Mouse (Mus musculus): ENCODE measurements around the gene Cebpz.

Gene Cebpz

DNA sequence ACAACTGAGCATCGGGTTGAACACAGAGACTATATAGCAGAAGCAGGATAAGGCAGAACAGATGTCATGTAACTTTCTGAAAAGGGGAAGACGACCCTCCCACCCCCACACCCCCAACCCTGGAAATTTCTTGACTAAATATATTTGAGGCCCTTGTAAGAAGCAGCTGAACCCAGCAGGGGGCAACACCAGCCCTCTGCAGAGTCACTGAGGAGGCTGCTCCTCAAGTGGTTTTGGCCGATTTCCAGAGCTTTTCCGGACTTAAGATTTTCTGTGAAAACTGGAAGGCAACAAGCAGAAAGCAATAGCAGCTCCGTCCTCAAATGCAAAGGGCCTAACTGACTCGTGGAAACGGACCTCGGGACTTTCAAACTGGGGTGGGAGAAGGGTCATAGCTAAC is 41.5 kb downstream of the Cebpz start:
- peak; percentile 88 for DNase-seq

DNA sequence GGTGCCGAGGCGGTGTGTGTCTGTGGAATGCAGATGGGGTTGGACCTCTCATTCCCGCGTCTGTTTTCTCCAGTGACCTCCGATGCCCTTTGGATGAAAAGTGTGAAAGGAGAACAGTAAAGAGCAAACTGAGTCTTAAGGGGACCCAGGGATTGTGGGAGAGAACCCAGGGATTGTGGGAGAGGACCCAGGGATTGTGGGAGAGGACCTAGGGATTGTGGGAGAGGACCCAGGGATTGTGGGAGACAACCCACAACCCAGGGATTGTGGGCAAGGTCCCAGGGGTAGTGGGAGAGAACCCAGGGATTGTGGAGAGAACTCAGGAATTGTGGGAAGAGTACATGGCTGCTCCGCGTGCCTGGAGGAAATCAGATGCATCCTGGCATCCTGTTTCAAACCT is 41.9 kb downstream of the Cebpz start:
- peak; percentile 76 for DNase-seq

DNA sequence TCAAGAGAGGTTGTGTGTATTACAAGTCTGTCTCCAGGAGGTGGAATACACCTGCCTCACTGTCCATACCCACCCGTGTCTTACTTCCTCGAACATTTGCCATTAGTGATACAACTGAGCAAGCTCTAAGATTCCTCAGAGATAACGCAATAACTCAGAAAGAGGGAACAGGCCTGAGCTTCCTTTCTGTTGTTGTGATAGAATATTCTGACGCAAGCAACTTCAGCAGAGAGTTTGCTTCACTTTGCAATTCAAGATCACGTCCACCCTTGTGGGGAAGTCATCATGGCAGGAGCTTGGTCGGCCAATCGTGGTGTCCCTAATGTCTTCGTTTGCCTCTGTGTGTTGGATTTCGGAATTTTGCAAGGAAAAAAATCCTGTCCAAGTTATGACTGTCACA is 45.8 kb downstream of the Cebpz start:
- DNase-seq = peak; percentile 83

DNA sequence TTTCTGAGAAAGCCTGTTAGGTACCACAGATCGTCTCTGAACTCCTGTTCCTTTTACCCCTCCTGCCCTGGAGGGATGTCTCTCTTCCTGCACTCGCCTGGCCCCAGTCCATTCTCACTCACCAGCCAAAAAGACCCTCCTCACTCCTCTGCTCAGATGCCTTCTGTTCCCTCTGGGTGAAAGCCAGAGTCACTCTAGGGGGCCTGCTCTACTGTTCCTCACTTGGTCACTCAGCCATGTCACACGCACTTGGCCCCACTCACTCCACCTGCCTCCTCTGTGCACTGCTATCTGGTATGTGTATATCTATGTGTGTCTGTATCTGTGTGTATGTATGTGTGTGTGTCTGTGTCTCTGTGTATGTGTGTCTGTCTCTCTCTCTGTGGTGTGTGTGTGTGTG is 47.7 kb downstream of the Cebpz start:
- peak; percentile 76 for DNase-seq

DNA sequence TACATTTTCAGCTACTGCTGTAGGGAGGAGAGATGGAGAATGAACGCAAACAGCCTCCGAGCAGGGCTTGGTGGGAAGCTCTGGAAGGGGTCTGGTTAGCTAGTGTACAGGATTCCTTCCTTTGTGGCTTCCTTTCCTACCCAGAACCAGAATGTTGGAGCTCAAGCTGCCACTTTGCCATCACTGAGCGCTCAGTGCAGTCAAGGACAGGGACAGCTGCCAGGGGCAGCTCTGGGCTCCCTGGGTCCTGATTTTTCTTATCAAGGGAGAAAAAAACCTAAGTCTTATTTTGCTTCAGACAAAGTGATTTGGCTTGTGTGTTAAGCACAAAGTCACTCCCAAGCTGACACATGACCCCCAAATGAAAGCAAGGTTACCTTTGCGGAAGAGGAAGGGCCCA is 48.3 kb downstream of the Cebpz start:
- peak; percentile 55 for DNase-seq

DNA sequence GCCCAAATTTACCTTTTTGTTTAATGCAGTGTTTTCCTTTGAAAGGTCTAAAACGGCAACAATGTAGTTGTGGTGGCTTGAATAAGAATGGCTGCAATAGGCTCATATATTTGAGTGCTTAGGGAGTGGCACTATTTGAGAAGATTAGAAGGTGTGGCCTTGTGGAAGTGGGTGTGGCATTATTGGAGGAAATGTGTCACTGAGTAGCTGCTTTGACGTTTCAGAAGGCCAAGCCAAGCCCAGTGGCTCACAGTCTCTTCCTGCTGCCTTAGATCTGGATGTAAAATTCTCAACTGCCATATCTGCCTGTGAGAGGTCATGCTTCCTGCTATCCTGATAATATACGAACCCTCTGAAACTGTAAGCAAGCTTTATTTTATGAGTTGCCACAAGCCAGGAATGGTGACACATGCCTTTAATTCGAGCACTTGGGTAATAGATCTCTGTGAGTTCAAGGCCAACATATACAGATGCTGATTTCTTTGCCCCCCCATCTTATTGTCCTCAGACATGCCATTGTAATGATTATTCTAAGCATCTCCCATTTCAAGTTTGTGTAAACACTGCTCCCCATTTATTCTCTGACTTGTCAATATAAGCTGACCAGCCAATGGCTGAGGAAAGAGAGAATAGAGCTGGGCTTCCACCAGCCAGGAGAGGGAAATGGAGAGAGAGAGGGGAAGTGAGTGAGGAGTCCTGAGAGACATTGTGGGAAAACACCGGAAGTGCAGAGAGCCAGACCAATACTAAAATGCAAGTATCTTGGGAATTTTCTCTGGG is 51.4 kb downstream of the Cebpz start:
- DNase-seq = peak; percentile 49

DNA sequence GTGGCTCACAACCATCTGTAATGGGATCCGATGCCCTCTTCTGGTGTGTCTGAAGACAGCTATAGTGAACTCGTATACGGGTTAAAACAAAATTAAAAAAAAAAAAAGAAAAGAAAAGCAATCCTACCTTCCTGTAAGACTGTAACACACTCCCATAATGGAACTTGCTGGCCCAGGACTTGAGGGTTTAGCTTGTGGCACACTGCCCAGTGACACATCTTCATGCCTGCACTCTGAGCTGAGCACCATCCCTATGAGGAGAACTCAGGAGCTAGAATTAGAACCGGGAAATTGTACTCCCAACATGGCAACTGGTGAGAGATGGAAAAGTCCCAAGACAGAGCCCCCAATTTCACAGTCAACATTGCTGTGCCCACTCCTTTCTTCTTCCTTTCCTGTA is 53.6 kb downstream of the Cebpz start:
- peak; percentile 85 for DNase-seq

DNA sequence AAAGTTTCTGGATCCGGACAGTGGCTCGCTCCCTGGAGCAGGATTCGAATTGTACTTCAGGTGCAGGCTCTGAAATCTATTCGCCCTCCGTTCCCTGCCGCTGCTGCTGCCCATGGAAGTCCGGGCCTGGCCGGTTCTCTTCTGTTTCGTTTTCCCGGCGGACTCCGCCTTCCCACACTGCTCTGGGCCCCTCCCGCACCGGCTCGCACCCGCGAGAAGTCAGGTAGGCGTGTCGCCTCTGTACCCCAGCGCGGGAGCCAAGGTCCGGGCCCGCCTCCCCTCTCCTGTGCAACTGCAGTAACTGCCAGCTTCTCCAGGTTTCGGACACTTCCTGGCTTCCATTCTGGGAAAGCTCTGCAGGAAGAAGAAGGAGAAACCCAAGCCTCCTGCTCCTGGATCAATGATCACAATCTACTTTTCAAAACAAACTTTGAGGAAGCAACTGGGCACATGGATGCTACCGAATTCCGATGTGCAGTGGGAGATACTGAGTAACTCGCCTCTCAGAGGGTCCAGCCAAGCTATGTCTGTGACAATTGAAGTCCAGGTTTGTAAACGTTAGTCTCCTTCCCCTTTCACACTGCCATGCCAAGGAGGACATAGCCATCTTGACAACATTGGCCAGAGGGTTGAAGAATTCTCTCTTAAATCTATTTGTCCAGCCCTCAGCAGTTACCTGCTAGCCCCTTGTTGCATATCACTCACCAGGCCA is 54.3 kb downstream of the Cebpz start, which contains the start of gene Eif2ak2:
Gene Eif2ak2, minus strand, starts transcription at position 173 of the 712 bp plus-strand sequence.
- DNase-seq = peak; percentile 99

DNA sequence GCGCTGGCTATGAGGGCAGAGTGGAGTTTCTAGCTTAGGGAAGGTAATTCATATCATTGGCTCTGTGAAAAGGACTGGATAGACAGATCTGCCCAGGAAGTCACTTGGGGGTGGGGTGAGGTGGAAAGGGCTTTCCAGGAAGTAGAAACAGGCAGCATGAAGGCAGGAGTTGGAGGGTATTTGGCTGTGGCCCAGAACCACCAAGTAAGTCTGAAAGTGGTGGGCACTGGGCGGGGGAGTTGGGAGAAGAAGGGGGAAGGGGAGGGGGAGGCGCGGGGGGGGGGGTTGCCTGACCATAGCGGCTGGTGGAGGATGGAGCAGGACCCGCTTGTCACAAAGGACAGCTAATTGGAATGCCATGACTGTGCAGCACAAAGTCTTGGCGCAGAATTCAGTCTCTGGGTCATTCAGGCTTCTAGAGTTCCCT is 55.0 kb downstream of the Cebpz start:
- DNase-seq = peak; percentile 88

DNA sequence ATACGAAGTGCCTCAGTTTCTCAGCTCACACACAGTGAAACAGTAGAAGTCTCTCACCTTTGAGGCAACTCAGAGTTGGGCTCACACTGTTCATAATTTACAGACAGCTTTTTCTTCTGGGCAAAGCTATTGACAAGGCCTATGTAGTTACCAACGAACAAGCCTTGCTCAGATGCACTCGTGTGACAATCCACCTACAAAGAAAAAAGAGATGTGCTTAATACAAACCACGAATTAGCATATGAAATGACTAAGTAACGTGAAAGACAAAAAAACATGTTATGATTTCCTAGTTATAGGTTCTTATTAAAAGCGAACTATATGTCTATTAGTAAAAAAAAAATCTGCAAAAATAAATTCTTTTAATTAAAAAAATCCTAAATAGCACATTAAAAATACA is 63.0 kb downstream of the Cebpz start:
- no peak for DNase-seq
